Mouse (Mus musculus) forebrain, embryonic 12.5 days (tissue): ENCODE data around the gene Ptpn13. TPM values are rescaled to one million over a fixed set of nuclear protein-coding genes. Genes with fewer than 3 reads are reported as not detected.

ENCODE experiments used
- ATAC-seq: fragments of 200-750 bp; cut with Nextera tagmentation; 2 replicates; pipeline ENCODE4 v1.8.0; 2017; ENCODE audit warnings: moderate TSS enrichment; ENCODE audit not compliant: low FRiP score
- H3K27ac ChIP-seq: fragments of 300-500 bp; sonication (generic); 2 replicates; pipeline ENCODE4 v1.5.1; 2016; ENCODE audit warnings: mild to moderate bottlenecking
- H3K27me3 ChIP-seq: fragments of 300-500 bp; sonication (generic); 2 replicates; pipeline ENCODE4 v1.6.1; 2016; ENCODE audit warnings: mild to moderate bottlenecking
- H3K36me3 ChIP-seq: fragments of 300-500 bp; sonication (generic); replicated peaks from 2 replicates; pipeline ENCODE4 v1.6.1; 2016; ENCODE audit warnings: mild to moderate bottlenecking
- H3K4me1 ChIP-seq: fragments of 300-500 bp; sonication (generic); 2 replicates; pipeline ENCODE4 v1.6.1; 2016
- H3K4me2 ChIP-seq: fragments of 300-500 bp; sonication (generic); 2 replicates; pipeline ENCODE4 v1.6.1; 2016; ENCODE audit warnings: mild to moderate bottlenecking, moderate library complexity
- H3K4me3 ChIP-seq: fragments of 300-500 bp; sonication (generic); replicated peaks from 2 replicates; pipeline ENCODE4 v1.5.1; 2016; ENCODE audit warnings: mild to moderate bottlenecking
- H3K9ac ChIP-seq: fragments of 300-500 bp; sonication (generic); 2 replicates; pipeline ENCODE4 v1.6.1; 2016; ENCODE audit warnings: mild to moderate bottlenecking
- H3K9me3 ChIP-seq: fragments of 300-500 bp; sonication (generic); 2 replicates; pipeline ENCODE4 v1.6.1; 2016
- WGBS: fragments of 180-500 bp; shearing (Covaris S2); methylation state at CpG from one replicate; pipeline ENCODE4 v1.1.7; 2016; 5-methylcytosine and 5-hydroxymethylcytosine counted together
- polyA plus RNA-seq: library from polyadenylated mRNA; unstranded; fragments of >200 nt; fragmentation: Nextera tagmentation; extraction: Ambion mirVana; gene quantifications from 2 replicates; pipeline ENCODE4 v1.2.1, GENCODE M21; 2016

Gene Ptpn13
- polyA plus RNA-seq, 1 experiment from 2014 or later, result 14.4 TPM

GRCm38 (mm10) chr5:103614356-103614755 lies 189.4 kb downstream of the Ptpn13 start:
- H3K27ac ChIP-seq, result no peak overlapping the region
- no peaks in the 10 kb centered on the region for H3K4me1 ChIP-seq
- no peak for ATAC-seq
- H3K4me3 ChIP-seq, result no peak overlapping the region
- no peak overlapping the region for H3K4me2 ChIP-seq
- H3K9ac ChIP-seq, result no peak overlapping the region
- no peaks in the 10 kb centered on the region for H3K27me3 ChIP-seq
- no peaks in the 10 kb centered on the region for H3K36me3 ChIP-seq
- H3K9me3 ChIP-seq, result no peaks in the 10 kb centered on the region
- 87% methylated on average over 7 of the region's 7 CpGs for WGBS

GRCm38 (mm10) chr5:103617191-103617590 lies 192.2 kb downstream of the Ptpn13 start:
- no peaks in the 10 kb centered on the region for H3K4me1 ChIP-seq
- H3K27ac ChIP-seq, result no peak overlapping the region
- H3K27me3 ChIP-seq, result no peaks in the 10 kb centered on the region
- ATAC-seq, result no peak
- 60% methylated on average over 9 of the region's 9 CpGs for WGBS
- H3K9ac ChIP-seq, result no peak overlapping the region
- H3K4me2 ChIP-seq, result no peak overlapping the region
- no peaks in the 10 kb centered on the region for H3K36me3 ChIP-seq
- no peak overlapping the region for H3K4me3 ChIP-seq
- H3K9me3 ChIP-seq, result no peaks in the 10 kb centered on the region

- Histone ChIP-seq H3K4me1 (no peaks in the 10 kb centered on the region), H3K36me3 (no peaks in the 10 kb centered on the region), H3K9me3 (no peaks in the 10 kb centered on the region), H3K4me3 (no peak overlapping the region), H3K27ac (no peak overlapping the region), H3K9ac (no peak overlapping the region), H3K27me3 (no peaks in the 10 kb centered on the region), H3K4me2 (no peak overlapping the region)
- ATAC-seq, result no peak
- 82% methylated on average over 12 of the region's 12 CpGs for WGBS
Measured at GRCm38 (mm10) chr5:103620301-103620973, 195.4 kb downstream of the Ptpn13 start.

GRCm38 (mm10) chr5:103622321-103622720 lies 197.3 kb downstream of the Ptpn13 start:
- ATAC-seq, result no peak
- Histone ChIP-seq H3K36me3 (no peaks in the 10 kb centered on the region), H3K27me3 (no peaks in the 10 kb centered on the region), H3K9ac (no peak overlapping the region), H3K4me3 (no peak overlapping the region), H3K9me3 (no peaks in the 10 kb centered on the region), H3K4me2 (no peak overlapping the region), H3K4me1 (no peaks in the 10 kb centered on the region), H3K27ac (no peak overlapping the region)
- 82% methylated on average over 5 of the region's 5 CpGs for WGBS

- Histone ChIP-seq H3K9ac (no peak overlapping the region), H3K36me3 (no peaks in the 10 kb centered on the region), H3K4me1 (0 out of 2 replicates have a peak, but pooled peaks cover 2% of the 10 kb centered on the region), H3K27me3 (no peaks in the 10 kb centered on the region), H3K4me2 (no peak overlapping the region), H3K4me3 (no peak overlapping the region), H3K9me3 (no peaks in the 10 kb centered on the region), H3K27ac (no peak overlapping the region)
- WGBS, result 91% methylated on average over 5 of the region's 5 CpGs
- ATAC-seq, result no peak
Measured at GRCm38 (mm10) chr5:103624831-103625230, 199.8 kb downstream of the Ptpn13 start.

GRCm38 (mm10) chr5:103628499-103628898 lies 203.5 kb downstream of the Ptpn13 start:
- no peaks in the 10 kb centered on the region for H3K27me3 ChIP-seq
- 89% methylated on average over 6 of the region's 6 CpGs for WGBS
- no peak overlapping the region for H3K4me3 ChIP-seq
- no peak for ATAC-seq
- H3K27ac ChIP-seq, result no peak overlapping the region
- no peaks in the 10 kb centered on the region for H3K36me3 ChIP-seq
- H3K4me2 ChIP-seq, result no peak overlapping the region
- 0 out of 2 replicates have a peak, but pooled peaks cover 2% of the 10 kb centered on the region for H3K4me1 ChIP-seq
- H3K9me3 ChIP-seq, result no peaks in the 10 kb centered on the region
- no peak overlapping the region for H3K9ac ChIP-seq

- no peak within 1 kb of the TSS for H3K9ac ChIP-seq
- H3K4me3 ChIP-seq, result no peak within 1 kb of the TSS
- H3K27me3 ChIP-seq, result no peaks in the 10 kb centered on the region
- H3K4me1 ChIP-seq, result 0 out of 2 replicates have a peak, but pooled peaks cover 2% of the 10 kb centered on the region
- 77% methylated on average over 17 of the region's 17 CpGs for WGBS
- no peaks in the 10 kb centered on the region for H3K36me3 ChIP-seq
- ATAC-seq, result no peak
- no peak within 1 kb of the TSS for H3K4me2 ChIP-seq
- H3K27ac ChIP-seq, result no peak within 1 kb of the TSS
- H3K9me3 ChIP-seq, result no peaks in the 10 kb centered on the region
Measured at GRCm38 (mm10) chr5:103629111-103629764, 204.2 kb downstream of the Ptpn13 start, which contains the start of gene Slc10a6. Slc10a6 (minus strand) TSS chr5:103629403.

- H3K27ac ChIP-seq, result no peak overlapping the region
- 82% methylated on average over 9 of the region's 9 CpGs for WGBS
- H3K4me3 ChIP-seq, result no peak overlapping the region
- no peak overlapping the region for H3K4me2 ChIP-seq
- H3K27me3 ChIP-seq, result no peaks in the 10 kb centered on the region
- H3K36me3 ChIP-seq, result no peaks in the 10 kb centered on the region
- no peak for ATAC-seq
- H3K9ac ChIP-seq, result no peak overlapping the region
- 0 out of 2 replicates have a peak, but pooled peaks cover 2% of the 10 kb centered on the region for H3K4me1 ChIP-seq
- no peaks in the 10 kb centered on the region for H3K9me3 ChIP-seq
Measured at GRCm38 (mm10) chr5:103629854-103630580, 205.0 kb downstream of the Ptpn13 start.

GRCm38 (mm10) chr5:103637162-103637561 lies 212.2 kb downstream of the Ptpn13 start:
- Histone ChIP-seq H3K4me1 (no peaks in the 10 kb centered on the region), H3K4me2 (no peak overlapping the region), H3K9ac (no peak overlapping the region), H3K4me3 (no peak overlapping the region), H3K27ac (no peak overlapping the region), H3K27me3 (no peaks in the 10 kb centered on the region), H3K9me3 (no peaks in the 10 kb centered on the region), H3K36me3 (no peaks in the 10 kb centered on the region)
- ATAC-seq, result no peak
- 84% methylated on average over 2 of the region's 2 CpGs for WGBS

- no peak overlapping the region for H3K4me3 ChIP-seq
- no peaks in the 10 kb centered on the region for H3K27me3 ChIP-seq
- 96% methylated on average over 1 of the region's 1 CpGs for WGBS
Measured at GRCm38 (mm10) chr5:103644167-103644566, 219.2 kb downstream of the Ptpn13 start.

GRCm38 (mm10) chr5:103647320-103647719 lies 222.3 kb downstream of the Ptpn13 start:
- no peak for ATAC-seq
- Histone ChIP-seq H3K9me3 (no peaks in the 10 kb centered on the region), H3K4me3 (no peak overlapping the region), H3K9ac (no peak overlapping the region), H3K36me3 (no peaks in the 10 kb centered on the region), H3K4me1 (no peaks in the 10 kb centered on the region), H3K4me2 (no peak overlapping the region), H3K27me3 (no peaks in the 10 kb centered on the region), H3K27ac (no peak overlapping the region)
- WGBS, result 85% methylated on average over 3 of the region's 3 CpGs

More at GRCm38 (mm10) chr5:103644167-103644566, 219.2 kb downstream of the Ptpn13 start:
- no peak overlapping the region for H3K27ac ChIP-seq
- H3K9me3 ChIP-seq, result no peaks in the 10 kb centered on the region
- no peaks in the 10 kb centered on the region for H3K4me1 ChIP-seq
- no peak overlapping the region for H3K4me2 ChIP-seq
- ATAC-seq, result no peak
- no peak overlapping the region for H3K9ac ChIP-seq
- H3K36me3 ChIP-seq, result no peaks in the 10 kb centered on the region
